Mouse (Mus musculus) macrophage (primary cell): ENCODE data around the gene Olfr1019. TPM values are rescaled to one million over a fixed set of nuclear protein-coding genes. Genes with fewer than 3 reads are reported as not detected.

ENCODE experiments used
- H3K27ac ChIP-seq: fragments of 350-480 bp; formaldehyde crosslinking; 2 replicates; pipeline ENCODE4 v1.9.0; 2021
- H3K36me3 ChIP-seq: fragments of 350-480 bp; formaldehyde crosslinking; 2 replicates; pipeline ENCODE4 v1.9.0; 2021; ENCODE audit errors: inconsistent target
- H3K4me3 ChIP-seq: fragments of 350-480 bp; formaldehyde crosslinking; 2 replicates; pipeline ENCODE4 v1.9.0; 2021; ENCODE audit errors: inconsistent target
- H3K79me2 ChIP-seq: fragments of 350-480 bp; formaldehyde crosslinking; 2 replicates; pipeline ENCODE4 v1.9.0; 2021; ENCODE audit errors: inconsistent target
- WGBS: methylation state at CpG from one replicate; pipeline ENCODE4 v1.1.7; 2026; ENCODE audit warnings: inconsistent platforms; ENCODE audit not compliant: missing documents; 5-methylcytosine and 5-hydroxymethylcytosine counted together
- polyA plus RNA-seq: library from polyadenylated mRNA; stranded (reverse); fragments of 250-400 nt; gene quantifications from 3 replicates; pipeline ENCODE4 v1.2.4, GENCODE M21; 2018; ENCODE audit warnings: inconsistent platforms
- total RNA-seq, 78 experiments: library from RNA; depleted of rRNA; stranded (reverse); fragments of 250-400 nt; gene quantifications; 1 replicate in 9 of 78; 2 replicates in 24 of 78; 3 replicates in 43 of 78; 4 replicates in 2 of 78; pipeline ENCODE4 v1.2.4; 2018; ENCODE audit warnings: inconsistent platforms in 56 of 78

The Olfr1019 gene
- total RNA-seq (2018; cell fraction: chromatin; rRNA removed): not detected
- total RNA-seq (2018; cell fraction: cytosol; rRNA removed): not detected
- not detected for total RNA-seq (2018; cell fraction: nucleus; rRNA removed)
- polyA plus RNA-seq: not detected in 3 replicates

DNA sequence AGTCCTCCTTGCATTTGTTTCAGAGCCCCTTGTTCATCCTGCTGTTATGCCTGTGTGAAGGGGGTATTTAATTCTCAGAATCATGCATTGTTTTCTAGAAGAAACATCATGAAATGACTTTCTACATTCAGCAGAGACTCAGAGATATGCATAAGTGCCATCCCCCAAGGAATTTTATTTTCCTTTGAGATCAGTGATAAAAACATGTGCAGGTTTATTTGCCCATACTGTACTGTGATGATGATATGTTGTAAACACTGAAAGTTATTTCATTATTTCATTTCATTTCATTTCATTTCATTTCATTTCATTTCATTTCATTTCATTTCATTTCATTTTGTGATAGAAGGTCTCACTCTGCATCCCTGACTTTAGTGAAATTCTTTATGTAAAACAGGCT lies at the start of gene Olfr1019:
Olfr1019 (minus strand) TSS at position 101 of the 400 bp plus-strand sequence.
- no peaks in the 10 kb centered on the region for H3K79me2 ChIP-seq
- H3K27ac ChIP-seq: no peak within 1 kb of the TSS
- no peak within 1 kb of the TSS for H3K4me3 ChIP-seq
- H3K36me3 ChIP-seq: no peaks in the 10 kb centered on the region

DNA sequence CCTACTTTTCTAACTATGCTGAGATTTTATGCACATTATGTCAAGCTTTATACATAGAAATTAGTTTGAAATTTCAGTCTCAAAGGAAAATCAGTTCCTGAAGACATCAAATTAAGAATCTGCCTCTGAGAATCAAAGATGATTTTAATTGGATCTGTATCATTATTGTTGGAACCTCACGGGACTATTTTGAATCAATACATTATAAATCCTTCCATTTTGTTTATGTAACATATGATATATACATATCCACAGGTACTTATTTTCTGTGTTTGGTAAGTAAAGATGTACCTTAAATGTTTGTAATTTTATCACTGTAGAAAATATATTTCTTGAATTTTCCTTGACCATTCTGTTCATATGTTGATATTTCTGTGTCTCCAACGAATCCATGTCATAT lies 40.1 kb upstream of the Olfr1019 start, which contains the start of gene Olfr1023:
Olfr1023 (plus strand) TSS at position 301 of the 400 bp plus-strand sequence.
- H3K27ac ChIP-seq: no peak within 1 kb of the TSS
- H3K79me2 ChIP-seq: no peaks in the 10 kb centered on the region
- no peak within 1 kb of the TSS for H3K4me3 ChIP-seq
- no peaks in the 10 kb centered on the region for H3K36me3 ChIP-seq
- 78% methylated on average over 2 of the region's 2 CpGs for WGBS

DNA sequence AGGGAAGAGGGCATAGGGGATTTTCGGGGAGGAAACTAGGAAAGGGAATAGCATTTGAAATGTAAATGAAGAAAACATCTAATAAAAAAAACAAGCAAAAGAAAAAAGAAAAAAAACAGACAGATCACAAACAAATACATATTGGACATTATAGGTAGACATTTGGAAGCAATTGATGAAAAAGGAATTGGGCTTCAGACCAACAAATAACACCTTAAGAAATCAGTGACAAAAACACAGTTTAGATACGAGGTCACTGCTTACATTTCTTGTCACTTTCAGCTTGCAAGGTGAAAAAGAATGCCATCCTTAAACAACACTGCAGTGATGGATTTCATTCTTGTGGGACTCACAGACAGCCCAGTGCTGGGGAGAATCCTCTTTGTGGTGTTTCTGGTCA lies 23.0 kb upstream of the Olfr1019 start, which contains the start of gene Olfr1022:
Olfr1022 (plus strand) TSS at position 301 of the 400 bp plus-strand sequence.
- Histone ChIP-seq H3K4me3 (no peak within 1 kb of the TSS), H3K79me2 (no peaks in the 10 kb centered on the region), H3K27ac (no peak within 1 kb of the TSS), H3K36me3 (no peaks in the 10 kb centered on the region)
- WGBS: 54% methylated on average over 2 of the region's 2 CpGs

DNA sequence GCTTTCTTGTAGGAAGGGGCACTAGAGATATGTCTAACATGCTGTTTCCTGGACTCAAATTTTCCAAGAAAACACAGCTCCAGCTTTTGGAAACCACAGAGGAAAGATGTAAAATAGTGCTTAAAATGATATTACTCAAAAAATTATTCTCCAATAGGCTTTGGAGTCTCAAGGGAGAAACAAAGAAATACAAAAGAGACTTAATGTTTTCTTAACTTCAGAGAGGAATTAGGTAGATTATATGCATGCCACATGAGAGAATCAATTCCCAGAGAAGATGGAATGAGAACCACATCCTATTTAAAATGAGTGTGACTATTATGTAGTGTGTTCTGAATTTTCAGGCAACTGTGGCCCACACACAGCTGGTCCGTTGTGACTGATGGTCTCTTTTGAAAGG lies 1.4 kb upstream of the Olfr1019 start, which contains the start of gene Olfr1020:
Olfr1020 (plus strand) TSS at position 301 of the 400 bp plus-strand sequence.
- Histone ChIP-seq H3K27ac (no peak within 1 kb of the TSS), H3K79me2 (no peaks in the 10 kb centered on the region), H3K4me3 (no peak within 1 kb of the TSS), H3K36me3 (no peaks in the 10 kb centered on the region)
- WGBS: 79% methylated on average over 1 of the region's 1 CpGs

DNA sequence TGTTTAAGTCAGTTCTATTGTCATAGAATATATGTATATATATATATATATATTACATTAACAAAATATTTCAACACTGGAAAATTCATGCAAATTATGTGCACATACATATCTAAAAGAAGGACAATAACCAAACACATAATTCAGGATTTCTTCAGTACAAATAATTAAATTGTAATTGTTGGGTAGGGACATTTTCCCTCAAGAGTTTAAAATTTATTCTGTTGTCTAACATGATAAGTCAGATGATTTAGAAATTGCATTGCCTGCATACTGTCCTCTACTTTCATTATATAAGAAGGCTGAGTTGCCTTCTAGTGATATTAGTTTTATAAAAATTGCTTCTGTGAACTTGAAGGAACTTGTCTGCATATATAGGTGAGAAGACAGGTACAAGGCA lies 27.1 kb downstream of the Olfr1019 start, which contains the start of gene Olfr1018:
Olfr1018 (plus strand) TSS at position 301 of the 400 bp plus-strand sequence.
- H3K79me2 ChIP-seq: no peaks in the 10 kb centered on the region
- no peak within 1 kb of the TSS for H3K27ac ChIP-seq
- H3K4me3 ChIP-seq: no peak within 1 kb of the TSS
- no peaks in the 10 kb centered on the region for H3K36me3 ChIP-seq

DNA sequence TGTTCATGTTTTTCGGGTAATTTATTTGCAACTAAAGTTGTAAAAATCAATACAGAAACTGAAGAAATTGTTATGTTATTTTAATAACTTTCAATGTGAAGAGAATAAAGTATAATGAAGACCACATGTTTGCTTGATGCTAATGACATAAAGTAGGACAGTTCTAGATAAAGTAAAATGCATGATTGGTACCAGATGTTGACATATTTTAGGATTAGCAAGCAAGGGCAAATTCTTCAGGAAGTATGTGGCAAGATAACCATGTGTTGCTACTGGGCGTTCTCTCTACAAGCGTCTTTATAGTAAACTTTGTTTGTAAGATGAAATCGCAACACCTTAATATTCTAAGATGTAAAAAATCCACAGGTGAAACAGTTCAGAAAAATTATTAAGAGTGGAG lies 40.8 kb downstream of the Olfr1019 start:
- Histone ChIP-seq H3K36me3 (no peaks in the 10 kb centered on the region), H3K4me3 (no peak overlapping the region), H3K27ac (no peak overlapping the region), H3K79me2 (no peaks in the 10 kb centered on the region)
- WGBS: 90% methylated on average over 4 of the region's 4 CpGs

DNA sequence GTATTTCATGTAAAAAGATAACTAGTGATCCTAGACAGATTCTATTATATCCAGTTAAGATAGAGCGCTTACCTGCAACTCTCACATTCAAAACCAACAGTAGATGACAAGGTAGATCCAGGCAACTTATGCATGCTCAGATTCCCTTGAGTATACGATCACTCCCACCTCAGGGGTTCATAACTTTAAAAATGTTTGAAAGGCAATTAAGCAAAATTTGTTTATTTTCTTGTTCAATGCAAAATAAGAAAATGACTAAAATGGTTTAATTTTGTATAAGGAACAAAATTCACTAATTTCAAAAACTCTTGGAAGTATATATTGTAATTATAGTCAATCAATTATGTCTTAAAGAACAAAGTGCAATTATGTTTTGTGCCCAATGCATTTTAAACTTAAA lies 42.8 kb downstream of the Olfr1019 start, which contains the start of gene Olfr1016:
Olfr1016 (minus strand) TSS at position 101 of the 400 bp plus-strand sequence.
- no peak within 1 kb of the TSS for H3K27ac ChIP-seq
- WGBS: 87% methylated on average over 2 of the region's 2 CpGs
- H3K36me3 ChIP-seq: no peaks in the 10 kb centered on the region
- H3K79me2 ChIP-seq: no peaks in the 10 kb centered on the region
- no peak within 1 kb of the TSS for H3K4me3 ChIP-seq

DNA sequence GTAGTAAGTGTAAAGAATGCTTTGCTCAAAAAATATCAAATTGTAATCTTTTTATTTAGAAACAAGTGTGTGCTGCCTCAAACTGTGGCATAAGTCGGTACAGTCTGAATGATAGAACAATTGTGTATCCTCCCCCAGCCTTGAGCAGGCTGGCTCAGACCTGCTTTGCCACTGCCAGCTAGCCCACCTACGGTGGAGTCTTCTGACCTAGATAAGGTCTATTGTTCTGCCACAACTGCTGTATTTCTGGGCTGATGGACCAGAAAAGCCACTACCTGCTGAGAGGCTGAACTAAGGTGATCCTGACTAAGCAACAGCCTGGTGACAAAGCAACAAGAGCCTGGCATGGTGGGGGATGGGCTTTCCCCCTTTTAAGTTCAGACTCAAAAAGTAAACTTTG lies 53.0 kb downstream of the Olfr1019 start:
- whole genome bisulfite sequencing: 66% methylated on average over 2 of the region's 2 CpGs
- no peaks in the 10 kb centered on the region for H3K79me2 ChIP-seq
- H3K4me3 ChIP-seq: no peak overlapping the region
- H3K27ac ChIP-seq: no peak overlapping the region
- H3K36me3 ChIP-seq: no peaks in the 10 kb centered on the region

Other genes starting within 250 kb of the Olfr1019 start
- not detected in 3 replicates for gene Olfr1000, start 233.6 kb downstream of the Olfr1019 start, polyA plus RNA-seq
- gene Olfr1002, start 194.8 kb downstream of the Olfr1019 start, polyA plus RNA-seq: not detected in 3 replicates
- not detected in 3 replicates for gene Olfr154, start 181.0 kb downstream of the Olfr1019 start, polyA plus RNA-seq
- gene Olfr1006, start 166.7 kb downstream of the Olfr1019 start, polyA plus RNA-seq: not detected in 3 replicates
- not detected in 3 replicates for gene Olfr1008, start 156.1 kb downstream of the Olfr1019 start, polyA plus RNA-seq
- gene Olfr1009, start 130.1 kb downstream of the Olfr1019 start, polyA plus RNA-seq: not detected in 3 replicates
- not detected in 3 replicates for gene Olfr1012, start 82.7 kb downstream of the Olfr1019 start, polyA plus RNA-seq
- not detected in 3 replicates for gene Olfr1013, start 78.4 kb downstream of the Olfr1019 start, polyA plus RNA-seq
- not detected in 3 replicates for gene Olfr1014, start 72.8 kb downstream of the Olfr1019 start, polyA plus RNA-seq
- gene Olfr1015, start 63.5 kb downstream of the Olfr1019 start, polyA plus RNA-seq: not detected in 3 replicates
- not detected in 3 replicates for gene Olfr1016, start 42.9 kb downstream of the Olfr1019 start, polyA plus RNA-seq
- not detected in 3 replicates for gene Olfr1018, start 27.0 kb downstream of the Olfr1019 start, polyA plus RNA-seq
- gene Olfr1020, start 1.5 kb upstream of the Olfr1019 start, polyA plus RNA-seq: not detected in 3 replicates
- gene Olfr1022, start 23.1 kb upstream of the Olfr1019 start, polyA plus RNA-seq: not detected in 3 replicates
- gene Olfr1023, start 40.2 kb upstream of the Olfr1019 start, polyA plus RNA-seq: not detected in 3 replicates
- gene Olfr1024, start 59.6 kb upstream of the Olfr1019 start, polyA plus RNA-seq: not detected in 3 replicates
- not detected in 3 replicates for gene Olfr1025-ps1, start 69.7 kb upstream of the Olfr1019 start, polyA plus RNA-seq
- not detected in 3 replicates for gene Olfr1026, start 76.1 kb upstream of the Olfr1019 start, polyA plus RNA-seq
- not detected in 3 replicates for gene Olfr1028, start 105.0 kb upstream of the Olfr1019 start, polyA plus RNA-seq
- gene Olfr1029, start 128.4 kb upstream of the Olfr1019 start, polyA plus RNA-seq: not detected in 3 replicates
- not detected in 3 replicates for gene Olfr1030, start 133.8 kb upstream of the Olfr1019 start, polyA plus RNA-seq
- not detected in 3 replicates for gene Olfr1031, start 144.8 kb upstream of the Olfr1019 start, polyA plus RNA-seq
- not detected in 3 replicates for gene Olfr1032, start 160.1 kb upstream of the Olfr1019 start, polyA plus RNA-seq
- gene Olfr1033, start 175.2 kb upstream of the Olfr1019 start, polyA plus RNA-seq: 0.22 TPM in 1 of 3 replicates, not detected in the others
- not detected in 3 replicates for gene Olfr1034, start 200.4 kb upstream of the Olfr1019 start, polyA plus RNA-seq
- gene Olfr1036, start 228.5 kb upstream of the Olfr1019 start, polyA plus RNA-seq: not detected in 3 replicates
- gene Olfr1037, start 241.9 kb upstream of the Olfr1019 start, polyA plus RNA-seq: not detected in 3 replicates